9 mouse cellular contexts compared by ENCODE assay signal in the genomic region with DNA sequence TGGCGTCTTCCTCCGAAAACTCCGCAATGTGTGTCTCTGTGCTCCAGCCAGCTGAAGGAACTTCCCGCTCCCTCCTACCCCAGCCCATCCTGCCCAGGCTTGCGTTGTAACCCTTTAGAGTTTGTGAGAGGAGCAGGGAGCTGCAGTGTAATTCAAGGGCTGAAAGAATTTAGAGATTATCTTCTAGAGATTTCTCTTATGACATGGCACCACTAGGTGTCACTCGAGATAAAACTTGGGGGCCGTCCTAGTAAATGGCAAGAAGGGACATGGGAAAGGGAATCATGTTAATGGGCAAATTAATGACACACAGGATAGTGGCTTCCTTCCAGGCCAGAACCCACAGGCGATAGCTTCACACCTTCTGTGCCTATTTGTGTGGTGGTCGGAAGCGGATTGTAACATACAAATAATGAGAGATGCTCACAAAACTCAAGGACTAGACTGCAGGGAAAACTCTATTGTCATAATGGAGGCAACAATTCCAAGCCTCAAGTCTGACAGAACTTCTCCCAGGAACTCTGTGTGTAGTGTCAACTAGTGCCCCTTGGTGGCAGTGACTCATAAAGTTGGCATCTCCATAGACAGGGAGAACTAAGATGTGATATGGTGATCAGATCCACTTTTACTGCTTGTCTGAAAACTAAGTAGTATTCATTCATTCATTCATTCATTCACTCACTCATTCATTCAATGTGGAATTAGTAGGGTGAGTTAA. TPM values are rescaled to one million over a fixed set of nuclear protein-coding genes. Genes with fewer than 3 reads are reported as not detected.
DNase-seq lines count a peak whose midpoint lies in the region; ATAC-seq and TF ChIP-seq lines count a peak whose summit lies in the region.
"Had no signal": no experiment of that assay in that cellular context is flagged by ENCODE, and none has a peak within 500 bp of the region (broad histone marks: within the 10 kb centered on the region; RNA-seq: fewer than 3 reads in every experiment).

No protein-coding gene starts in this region.

- 56% methylated on average over 10 of the region's 10 CpGs for WGBS in thymus, adult 2 months
- WGBS in forebrain, embryonic 12.5 days = 54% methylated on average over 10 of the region's 10 CpGs

- H3K4me3 ChIP-seq in thymus, adult 2 months (ENCODE audit: control insufficient read depth, insufficient read depth, low read length) = no peak overlapping the region
- H3K4me3 ChIP-seq in forebrain, embryonic 12.5 days (replicated peaks) = no peak overlapping the region

- no peak overlapping the region for H3K27ac ChIP-seq in thymus, adult 2 months (ENCODE audit: control insufficient read depth, insufficient read depth, low read length)
- H3K27ac ChIP-seq in forebrain, embryonic 12.5 days = no peak overlapping the region

- H3K9me3 ChIP-seq in forebrain, embryonic 12.5 days = no peaks in the 10 kb centered on the region

- H3K27me3 ChIP-seq in thymus, adult 2 months (ENCODE audit: control insufficient read depth, insufficient read depth, low read length) = no peaks in the 10 kb centered on the region
- no peaks in the 10 kb centered on the region for H3K27me3 ChIP-seq in forebrain, embryonic 12.5 days

- TF ChIP-seq CTCF in thymus, adult 2 months (IDR thresholded peaks at IDR 0.05; ENCODE audit: borderline replicate concordance, control insufficient read depth, extremely low read depth, insufficient read depth, low read length, poor library complexity) = no peak

- no peak overlapping the region for H3K9ac ChIP-seq in forebrain, embryonic 12.5 days

- DNase-seq in adrenal gland, adult 2 months = peak; percentile 11
- no peak for DNase-seq in adrenal gland, adult 8-10 months
- peak; percentile 4 for DNase-seq in thymus, adult 2 months
- DNase-seq in thymus, postnatal 36 days = no peak
- peak; percentile 6 to 57 for DNase-seq in layer of hippocampus, adult 18-20 months (ENCODE audit: low spot score in 2 of 2)
- DNase-seq in lung, postnatal 4 days = peak; percentile 22 to 34
- no peak for DNase-seq in natural killer cell, adult 2 months (ENCODE audit: low spot score in 2 of 2)

- H3K36me3 ChIP-seq in thymus, adult 2 months (ENCODE audit: control insufficient read depth, insufficient read depth, low read length) = no peaks in the 10 kb centered on the region
- no peaks in the 10 kb centered on the region for H3K36me3 ChIP-seq in forebrain, embryonic 12.5 days (replicated peaks)

- no peaks in the 10 kb centered on the region for H3K4me1 ChIP-seq in thymus, adult 2 months (replicated peaks; ENCODE audit: control insufficient read depth, insufficient read depth, low read length)
- H3K4me1 ChIP-seq in forebrain, embryonic 12.5 days = no peaks in the 10 kb centered on the region

- TF ChIP-seq POLR2A in thymus, adult 2 months (IDR thresholded peaks at IDR 0.05; ENCODE audit: control insufficient read depth, extremely low read depth, insufficient read depth, low read length, poor library complexity) = no peak

- peak; percentile 60 for ATAC-seq in forebrain, embryonic 12.5 days (ENCODE audit: low FRiP score)

- no peak overlapping the region for H3K4me2 ChIP-seq in forebrain, embryonic 12.5 days

RNA-seq across cellular contexts. Expression of gene Mroh9, which starts 6.1 kb away (rescaled TPM):
- not detected for total RNA-seq in adrenal gland, adult 2 months (2021)
- polyA plus RNA-seq in adrenal gland, adult 2 months (2012; rRNA removed) = not detected in 2 replicates
- total RNA-seq in adrenal gland, adult 8-10 months (2022) = not detected
- not detected in 2 replicates for polyA plus RNA-seq in thymus, adult 2 months (2012; rRNA removed)
- not detected in 2 replicates for polyA plus RNA-seq in forebrain, embryonic 12.5 days (2016; fragmentation: Nextera tagmentation; extraction: Ambion mirVana)
- total RNA-seq in layer of hippocampus, adult 18-20 months (2021) = not detected
- polyA plus RNA-seq: heart, embryonic 16.5 days had no signal

Comparison
In these comparisons a context has a peak if more than half of its experiments do, and no peak if none do; other contexts are left out.
1. DNase-seq: peak in adrenal gland, adult 2 months (single experiment), thymus, adult 2 months (single experiment), layer of hippocampus, adult 18-20 months (2 of 2) and lung, postnatal 4 days (2 of 2); none in adrenal gland, adult 8-10 months (single experiment), thymus, postnatal 36 days (0 of 2) and natural killer cell, adult 2 months (0 of 2).